Mouse (Mus musculus) cortical plate, adult 2 months (tissue): ENCODE measurements around the gene Cr1l.

Source experiments
- CTCF ChIP-seq: fragments of 200-500 bp; IDR thresholded peaks from 2 replicates; pipeline ENCODE4 v1.5.1; 2011; ENCODE audit warnings: mild to moderate bottlenecking, control low read depth, low read length; ENCODE audit not compliant: insufficient read depth; ENCODE audit errors: extremely low read depth
- POLR2A ChIP-seq: fragments of 200-500 bp; IDR thresholded peaks from 2 replicates; pipeline ENCODE4 v1.6.1; 2011; ENCODE audit warnings: mild to moderate bottlenecking, low read length, control low read depth; ENCODE audit not compliant: insufficient read depth; ENCODE audit errors: extremely low read depth

GRCm38 (mm10) chr1:195130479-195130878, 907 bp downstream of the Cr1l start:
- no peak for TF ChIP-seq POLR2A
- TF ChIP-seq CTCF: no peak
